Mouse (Mus musculus) liver, embryonic 14.5 days (tissue): ENCODE measurements around the gene Tnfsf13.

Source experiments
- CTCF ChIP-seq: IDR thresholded peaks from 2 replicates; pipeline ENCODE4 v1.5.1; 2016; ENCODE audit warnings: antibody characterized with exemption, low read depth, control low read depth
- EP300 ChIP-seq: IDR thresholded peaks from 2 replicates; pipeline ENCODE4 v1.6.1; 2016; ENCODE audit warnings: antibody characterized with exemption, low read depth

DNA sequence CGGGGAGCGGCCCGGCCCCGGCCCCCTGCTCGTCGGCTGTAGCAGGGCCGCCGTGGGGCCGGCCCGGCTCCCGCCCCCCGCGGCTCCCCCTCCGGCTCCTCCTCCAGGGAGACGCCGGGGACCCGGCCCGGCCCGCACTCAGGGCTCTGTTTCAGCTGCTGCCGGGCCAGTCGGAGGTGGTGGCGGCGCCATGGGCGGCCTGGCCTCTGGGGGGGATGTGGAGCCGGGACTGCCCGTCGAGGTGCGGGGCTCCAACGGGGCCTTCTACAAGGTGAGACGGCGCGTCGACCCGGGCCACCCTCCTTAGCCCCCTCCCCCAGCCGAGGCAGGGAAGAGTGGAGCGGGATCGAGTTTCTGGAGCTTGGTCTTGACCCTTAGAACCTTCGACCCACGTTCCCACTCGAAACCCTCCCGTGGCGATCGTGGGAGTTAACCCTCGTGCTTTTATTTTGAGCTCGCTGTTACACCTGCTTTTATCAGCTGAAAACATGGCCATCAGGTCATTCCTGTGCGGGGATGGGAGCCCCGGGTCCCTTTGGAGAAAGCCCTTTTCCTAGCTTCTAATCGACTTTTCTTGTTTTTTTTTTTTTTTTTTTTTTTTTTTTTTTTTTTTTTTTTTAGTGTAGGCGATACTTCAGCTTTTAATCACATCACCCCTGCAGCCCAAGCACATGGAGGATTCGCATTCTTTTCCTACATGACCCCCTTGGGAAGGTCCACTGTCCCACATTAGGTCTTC lies 52.3 kb downstream of the Tnfsf13 start:
- TF ChIP-seq CTCF (no peak), EP300 (no peak)
